Mouse (Mus musculus) adrenal gland, adult 2 months (tissue): ENCODE results near the gene Rgl1. TPM values are rescaled to one million over a fixed set of nuclear protein-coding genes. Genes with fewer than 3 reads are reported as not detected.
A peak's percentile ranks its signal among the peaks of the same experiment; 100 is the strongest.

ENCODE experiments used
- DNase-seq: peaks from one replicate; pipeline ENCODE4 v3.0.0; 2021
- polyA plus RNA-seq: library from polyadenylated mRNA; depleted of rRNA; stranded (reverse); fragments of >200 nt; gene quantifications from 2 replicates; pipeline ENCODE4 v1.2.3, GENCODE M21; 2012; rRNA removed
- total RNA-seq, 2 experiments: library from RNA; stranded (reverse); gene quantifications; 2 replicates each; pipeline ENCODE4 v1.2.3; 2021

The Rgl1 gene
- total and polyA plus RNA-seq, 3 experiments = 4.4 to 38.3 (median 17.9) TPM

DNA sequence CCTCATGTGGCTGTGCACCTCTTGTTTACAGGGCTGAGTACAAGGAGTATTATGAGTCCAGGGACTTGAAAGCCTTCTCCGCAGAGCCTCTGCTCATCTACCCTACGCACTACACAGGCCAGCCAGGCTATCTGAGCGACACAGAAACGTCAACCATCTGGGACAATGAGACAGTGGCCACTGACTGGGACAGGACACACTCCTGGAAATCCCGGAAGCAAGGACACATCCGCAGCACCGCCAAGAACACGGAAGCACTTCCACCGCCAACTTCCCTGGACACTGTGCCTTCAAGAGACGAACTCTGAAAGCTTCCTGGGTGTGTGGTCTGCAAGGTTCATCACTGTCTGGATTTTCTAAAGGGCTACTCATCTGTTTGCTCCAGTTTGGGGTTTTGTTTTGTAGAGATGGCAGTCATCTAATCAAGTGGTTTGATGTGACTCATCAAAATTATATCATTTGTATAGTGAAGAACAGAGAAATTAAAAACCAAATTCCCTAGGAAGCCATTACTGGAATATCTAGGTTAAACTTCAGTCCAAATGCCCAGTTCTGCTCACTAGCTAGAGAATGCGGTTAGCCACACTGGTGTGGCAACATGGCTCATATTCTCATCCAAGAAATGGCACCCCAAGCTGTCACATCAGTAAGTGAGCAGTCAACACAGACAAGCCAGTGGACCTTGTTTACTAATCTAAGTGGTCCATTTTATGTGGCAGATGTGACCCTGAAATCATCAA is 257.5 kb downstream of the Rgl1 start:
- no peak for DNase-seq

GRCm38 (mm10) chr1:152506726-152507125 is 259.4 kb downstream of the Rgl1 start:
- DNase-seq = no peak

- no peak for DNase-seq
Observed at GRCm38 (mm10) chr1:152506175-152506574, 260.0 kb downstream of the Rgl1 start.

GRCm38 (mm10) chr1:152499802-152500201 is 266.3 kb downstream of the Rgl1 start:
- DNase-seq = peak; percentile 50

DNA sequence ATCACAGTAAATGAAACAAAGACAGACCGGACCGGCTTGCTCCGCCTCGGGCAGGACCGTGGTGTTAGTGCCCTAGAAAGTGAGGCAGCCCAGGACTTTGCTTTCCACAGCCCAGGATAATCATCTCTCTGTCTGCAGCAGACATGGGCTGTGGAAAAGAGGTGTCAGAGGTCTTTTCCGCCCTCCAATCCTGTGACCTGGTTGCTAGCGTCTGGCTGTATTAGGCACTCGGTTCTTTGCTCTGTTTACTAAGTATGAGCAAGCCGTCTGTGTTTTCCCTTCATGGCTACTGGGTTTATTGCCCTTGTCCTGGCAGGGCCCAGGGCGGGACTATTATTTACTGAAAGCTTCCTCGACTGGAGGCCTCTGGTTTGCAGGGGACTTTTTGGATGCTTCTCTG is 268.6 kb downstream of the Rgl1 start:
- DNase-seq = peak; percentile 53

GRCm38 (mm10) chr1:152496831-152497230 is 269.3 kb downstream of the Rgl1 start:
- DNase-seq = no peak

DNA sequence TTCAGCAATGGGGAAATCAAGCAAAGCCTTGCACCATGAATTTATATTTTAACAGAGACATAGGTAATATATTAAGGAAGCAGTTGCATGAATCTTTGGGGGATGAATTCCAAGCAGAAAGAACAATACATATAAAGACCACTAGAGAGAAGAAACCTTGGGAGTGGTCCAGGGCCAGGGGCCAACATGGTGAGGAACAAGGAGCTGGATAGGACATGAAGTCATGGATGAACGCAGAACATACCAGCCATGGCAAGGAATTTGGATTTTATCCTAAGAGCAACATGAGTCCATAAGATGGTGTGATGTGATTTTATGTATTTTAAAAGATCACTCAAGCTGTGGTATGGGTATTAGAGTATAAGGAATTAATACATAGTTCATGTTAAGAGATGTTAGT is 273.9 kb downstream of the Rgl1 start:
- no peak for DNase-seq

GRCm38 (mm10) chr1:152490842-152491241 is 275.3 kb downstream of the Rgl1 start:
- no peak for DNase-seq

- no peak for DNase-seq
Observed at GRCm38 (mm10) chr1:152476126-152476525, 290.0 kb downstream of the Rgl1 start.

DNA sequence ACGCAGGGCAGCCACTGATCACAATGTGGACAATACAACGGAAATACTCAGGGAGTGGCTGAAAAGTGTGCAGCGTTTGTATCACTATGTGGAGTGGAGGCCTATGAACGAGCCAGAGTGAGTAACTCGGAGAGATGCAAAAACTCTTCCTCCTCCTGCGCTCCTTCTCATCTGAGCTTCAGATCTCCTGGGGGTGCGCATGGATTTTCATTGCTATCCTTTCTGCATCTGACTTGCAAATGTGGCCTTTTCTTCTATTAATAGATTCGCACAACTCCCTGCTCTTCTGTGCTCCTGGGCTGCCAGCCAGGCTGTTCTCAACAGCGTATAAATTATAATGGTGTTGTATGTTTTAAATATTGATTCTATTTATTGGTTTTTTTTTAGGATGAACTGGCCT is 297.7 kb downstream of the Rgl1 start:
- no peak for DNase-seq

Other genes with a start within 250 kb of the Rgl1 start
- not detected for gene Apobec4, start 15.8 kb downstream of the Rgl1 start, total RNA-seq
- gene Apobec4, start 15.8 kb downstream of the Rgl1 start, polyA plus RNA-seq = not detected in 2 replicates
- gene Arpc5, start 191 bp upstream of the Rgl1 start, total RNA-seq = 100 to 1,000 TPM in 1 of 2 experiments, 10 to 100 TPM in 1; 89.9 to 103 TPM
- gene Arpc5, start 191 bp upstream of the Rgl1 start, polyA plus RNA-seq = 11.6 and 12.3 TPM in 2 replicates
- 1 to 10 TPM; 4.8 to 4.9 TPM for gene Ncf2, start 33.8 kb upstream of the Rgl1 start, total RNA-seq
- gene Ncf2, start 33.8 kb upstream of the Rgl1 start, polyA plus RNA-seq = 1.6 and 1.7 TPM in 2 replicates
- 10 to 100 TPM; 48.8 to 82.2 TPM for gene Smg7, start 136.3 kb upstream of the Rgl1 start, total RNA-seq
- gene Smg7, start 136.3 kb upstream of the Rgl1 start, polyA plus RNA-seq = 34.4 and 43.5 TPM in 2 replicates
- gene Nmnat2, start 188.6 kb upstream of the Rgl1 start, total RNA-seq = 1 to 10 TPM in 1 of 2 experiments, under 1 TPM in 1; 0.78 to 1.1 TPM
- gene Nmnat2, start 188.6 kb upstream of the Rgl1 start, polyA plus RNA-seq = 0.84 and 1.0 TPM in 2 replicates